Mouse (Mus musculus) olfactory bulb, adult 2 months (tissue): ENCODE results near the gene Bpifa1. TPM values are rescaled to one million over a fixed set of nuclear protein-coding genes. Genes with fewer than 3 reads are reported as not detected.

Experiments
- H3K27ac ChIP-seq: fragments of 200-500 bp; 2 replicates; pipeline ENCODE4 v1.5.1; 2012; ENCODE audit warnings: low read depth, low read length; ENCODE audit not compliant: insufficient read depth
- H3K4me1 ChIP-seq: fragments of 200-500 bp; 2 replicates; pipeline ENCODE4 v1.6.1; 2012; ENCODE audit warnings: low read length; ENCODE audit not compliant: control insufficient read depth, insufficient read depth
- H3K4me3 ChIP-seq: fragments of 200-500 bp; 2 replicates; pipeline ENCODE4 v1.5.1; 2012; ENCODE audit warnings: mild to moderate bottlenecking, low read depth, low read length, moderate library complexity; ENCODE audit not compliant: insufficient read depth
- CTCF ChIP-seq: fragments of 200-500 bp; IDR thresholded peaks from 2 replicates; pipeline ENCODE4 v1.5.1; 2012; ENCODE audit warnings: low read depth, mild to moderate bottlenecking, low read length, moderate library complexity; ENCODE audit not compliant: insufficient read depth
- POLR2A ChIP-seq: fragments of 200-500 bp; IDR thresholded peaks from 2 replicates; pipeline ENCODE4 v1.6.1; 2012; ENCODE audit warnings: mild to moderate bottlenecking, low read depth, low read length, moderate library complexity; ENCODE audit not compliant: insufficient read depth
- WGBS: fragments of 180-500 bp; shearing (Covaris S2); methylation state at CpG from one replicate; pipeline ENCODE4 v1.1.7; 2018; 5-methylcytosine and 5-hydroxymethylcytosine counted together
- polyA plus RNA-seq: library from polyadenylated mRNA; stranded (reverse); fragments of >200 nt; gene quantifications from 2 replicates; pipeline ENCODE4 v1.2.4, GENCODE M21; 2012; ENCODE audit warnings: low replicate concordance; ENCODE audit not compliant: missing spikeins, insufficient read depth, insufficient read length

Bpifa1 gene
- not detected in 2 replicates for polyA plus RNA-seq

DNA sequence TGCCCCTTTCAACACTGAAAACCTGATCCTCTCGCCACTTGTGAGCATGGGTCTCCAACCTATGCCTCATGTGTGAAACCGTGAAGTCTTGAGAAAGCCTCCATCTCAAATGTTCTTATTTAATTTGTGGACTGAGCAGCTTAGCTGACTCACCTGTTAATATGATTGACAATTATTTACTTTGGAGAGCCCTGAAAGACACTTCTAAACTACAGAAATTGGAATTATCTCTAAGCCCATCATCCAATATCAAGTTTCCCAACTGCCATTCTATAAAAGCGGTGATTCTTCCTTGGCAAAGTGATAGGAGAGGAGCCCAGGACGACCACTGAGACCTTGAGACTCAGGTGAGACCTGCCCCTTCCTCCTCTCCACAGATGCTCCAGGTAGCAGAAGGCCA lies at the start of gene Bpifa1:
TSS of gene Bpifa1 (plus strand) at position 301 of the 400 bp plus-strand sequence.
- Histone ChIP-seq H3K4me3 (no peak within 1 kb of the TSS), H3K4me1 (no peaks in the 10 kb centered on the region), H3K27ac (no peak within 1 kb of the TSS)
- WGBS: 86% methylated on average over 4 of the region's 4 CpGs
- TF ChIP-seq POLR2A (no peak), CTCF (no peak)

DNA sequence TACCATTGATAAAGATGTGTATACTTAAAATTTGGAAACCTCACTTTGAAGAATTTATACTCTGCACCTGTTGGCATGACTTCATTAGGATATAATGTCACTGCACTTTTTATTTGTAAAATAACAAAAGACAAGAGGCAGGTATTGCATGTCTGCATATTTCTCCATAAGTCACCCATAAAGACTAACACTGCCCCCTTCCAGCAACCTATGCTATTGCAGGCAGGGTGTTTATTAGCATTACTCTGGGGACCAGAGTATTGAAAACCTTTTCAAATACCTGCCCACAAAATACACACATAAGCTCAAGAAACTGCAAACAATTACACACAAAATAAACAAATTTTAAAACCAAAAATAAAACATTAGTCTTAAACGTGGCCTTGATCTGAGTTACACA lies 44.9 kb upstream of the Bpifa1 start:
- TF ChIP-seq POLR2A: no peak
- no peak for TF ChIP-seq CTCF
- WGBS: 34% methylated on average over 1 of the region's 1 CpGs
- no peak overlapping the region for H3K27ac ChIP-seq
- H3K4me1 ChIP-seq: no peaks in the 10 kb centered on the region
- no peak overlapping the region for H3K4me3 ChIP-seq

DNA sequence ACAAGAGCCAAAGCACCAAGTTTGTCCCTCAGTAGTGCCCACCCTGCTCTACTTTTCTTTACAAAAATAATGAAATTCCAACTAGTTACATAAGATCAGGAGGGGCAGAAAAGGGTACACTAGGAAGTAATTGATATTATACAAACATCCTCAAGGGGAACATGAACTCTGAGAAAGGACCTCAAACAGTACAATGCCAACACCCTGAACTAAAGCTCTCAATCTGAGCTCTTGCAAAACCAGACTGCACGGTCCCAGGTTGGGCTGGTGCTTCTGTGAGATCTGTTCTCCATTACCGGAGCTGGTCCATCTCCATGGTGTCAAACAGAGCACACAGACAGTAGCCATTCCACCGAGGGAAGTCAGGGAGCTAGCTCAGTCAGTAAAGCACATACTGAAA lies 25.3 kb upstream of the Bpifa1 start:
- Histone ChIP-seq H3K27ac (no peak overlapping the region), H3K4me3 (no peak overlapping the region), H3K4me1 (no peaks in the 10 kb centered on the region)
- TF ChIP-seq POLR2A (no peak), CTCF (no peak)
- WGBS: 78% methylated on average over 3 of the region's 3 CpGs

DNA sequence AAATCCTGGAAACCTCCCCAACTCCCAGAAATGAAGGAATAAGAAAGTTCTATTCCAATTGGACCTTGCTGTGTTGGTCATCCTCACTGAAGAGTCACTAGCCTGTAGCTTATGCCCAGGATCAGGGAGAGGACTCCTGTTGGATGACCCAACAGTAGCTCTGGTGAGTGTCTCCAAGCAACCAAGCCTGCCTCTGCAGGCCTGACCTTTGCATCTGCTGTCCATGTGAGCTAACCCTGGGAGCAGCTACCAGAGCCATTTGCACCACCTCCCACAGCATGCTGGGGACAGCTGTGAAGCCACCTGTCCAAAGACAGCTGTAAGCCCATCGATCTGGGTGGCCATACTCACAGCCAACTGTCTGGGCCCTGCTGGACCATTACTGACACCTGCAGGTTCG lies 12.6 kb upstream of the Bpifa1 start, which contains the start of gene Bpifa3:
TSS of gene Bpifa3 (plus strand) at position 217 of the 400 bp plus-strand sequence.
- WGBS: 84% methylated on average over 2 of the region's 2 CpGs
- no peak for TF ChIP-seq POLR2A
- H3K4me3 ChIP-seq: no peak within 1 kb of the TSS

DNA sequence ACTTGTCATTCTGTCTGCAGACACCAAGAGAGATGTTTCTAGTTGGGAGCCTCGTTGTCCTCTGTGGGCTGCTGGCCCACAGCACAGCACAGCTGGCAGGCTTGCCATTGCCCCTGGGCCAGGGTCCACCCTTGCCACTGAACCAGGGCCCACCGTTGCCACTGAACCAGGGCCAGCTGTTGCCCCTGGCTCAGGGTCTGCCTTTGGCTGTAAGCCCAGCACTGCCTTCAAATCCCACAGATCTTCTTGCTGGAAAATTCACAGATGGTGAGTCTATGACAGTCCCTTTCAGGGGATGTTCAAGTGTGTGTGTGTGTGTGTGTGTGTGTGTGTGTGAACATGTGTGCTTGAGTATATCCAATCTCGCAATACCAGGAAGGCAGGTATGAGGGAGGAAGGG lies 1.1 kb downstream of the Bpifa1 start:
- Histone ChIP-seq H3K4me3 (no peak overlapping the region), H3K4me1 (no peaks in the 10 kb centered on the region), H3K27ac (no peak overlapping the region)
- 36% methylated on average over 3 of the region's 3 CpGs for WGBS
- TF ChIP-seq POLR2A (no peak), CTCF (no peak)

More for the DNA sequence above, 12.6 kb upstream of the Bpifa1 start, which contains the start of gene Bpifa3:
- Histone ChIP-seq H3K27ac (no peak within 1 kb of the TSS), H3K4me1 (no peaks in the 10 kb centered on the region)

- WGBS: 79% methylated on average over 4 of the region's 4 CpGs
- no peak for TF ChIP-seq POLR2A
Observed at GRCm38 (mm10) chr2:154147496-154147895, 4.8 kb downstream of the Bpifa1 start.

GRCm38 (mm10) chr2:154158433-154158832 lies 15.8 kb downstream of the Bpifa1 start:
- no peak for TF ChIP-seq POLR2A
- no peak; the same call in 1 of the 2 replicates for TF ChIP-seq CTCF
- WGBS: 34% methylated on average over 3 of the region's 3 CpGs
- Histone ChIP-seq H3K4me3 (no peak overlapping the region), H3K4me1 (no peaks in the 10 kb centered on the region), H3K27ac (no peak overlapping the region)

More at GRCm38 (mm10) chr2:154147496-154147895, 4.8 kb downstream of the Bpifa1 start:
- H3K4me1 ChIP-seq: no peaks in the 10 kb centered on the region
- no peak overlapping the region for H3K4me3 ChIP-seq
- H3K27ac ChIP-seq: no peak overlapping the region

GRCm38 (mm10) chr2:154162307-154162706 lies 19.6 kb downstream of the Bpifa1 start, which contains the start of gene Bpifa5:
Gene Bpifa5, plus strand, starts transcription at chr2:154162607.
- no peak within 1 kb of the TSS for H3K27ac ChIP-seq
- 86% methylated on average over 8 of the region's 8 CpGs for WGBS
- no peak for TF ChIP-seq CTCF
- no peak for TF ChIP-seq POLR2A
- H3K4me1 ChIP-seq: no peaks in the 10 kb centered on the region
- no peak within 1 kb of the TSS for H3K4me3 ChIP-seq

- no peaks in the 10 kb centered on the region for H3K4me1 ChIP-seq
- no peak overlapping the region for H3K27ac ChIP-seq
- no peak overlapping the region for H3K4me3 ChIP-seq
- 53% methylated on average over 5 of the region's 5 CpGs for WGBS
- no peak for TF ChIP-seq POLR2A
- TF ChIP-seq CTCF: no peak
Observed at GRCm38 (mm10) chr2:154163306-154163705, 20.6 kb downstream of the Bpifa1 start.

GRCm38 (mm10) chr2:154169172-154169571 lies 26.5 kb downstream of the Bpifa1 start:
- Histone ChIP-seq H3K27ac (no peak overlapping the region), H3K4me3 (no peak overlapping the region), H3K4me1 (no peaks in the 10 kb centered on the region)
- 77% methylated on average over 3 of the region's 3 CpGs for WGBS
- TF ChIP-seq CTCF: no peak
- no peak for TF ChIP-seq POLR2A
